Mouse (Mus musculus): Measurements from ENCODE around the gene Carns1. TPM values are rescaled to one million over a fixed set of nuclear protein-coding genes. Genes with fewer than 3 reads are reported as not detected.

Gene Carns1
- polyA plus RNA-seq, 1 experiment = 2.5 TPM

- Histone ChIP-seq H3K4me1 (ENCODE audit: control insufficient read depth, insufficient read depth, low read length) (peaks cover 18% of the 10 kb centered on the region), H3K4me3 (ENCODE audit: control insufficient read depth, low read depth, low read length) (peak within 1 kb of the TSS; percentile 89), H3K27me3 (ENCODE audit: control insufficient read depth, insufficient read depth, low read length) (no peaks in the 10 kb centered on the region), H3K36me3 (ENCODE audit: control insufficient read depth, insufficient read depth, low read length) (no peaks in the 10 kb centered on the region), H3K27ac (ENCODE audit: control insufficient read depth, insufficient read depth, low read depth, low read length) (peak within 1 kb of the TSS; percentile 33; the same call in 1 of the 2 replicates)
- TF ChIP-seq CTCF (IDR thresholded peaks at IDR 0.05; ENCODE audit: control insufficient read depth, insufficient read depth, insufficient replicate concordance, low read depth, low read length) (no peak), POLR2A (IDR thresholded peaks at IDR 0.05; ENCODE audit: control insufficient read depth, low read depth, low read length) (peak; percentile 59; the same call in 1 of the 2 replicates)
Observed at GRCm38 (mm10) chr19:4201291-4201909, 26.1 kb upstream of the Carns1 start, which contains the start of gene Rad9a. Rad9a (minus strand) TSS chr19:4201662.

DNA sequence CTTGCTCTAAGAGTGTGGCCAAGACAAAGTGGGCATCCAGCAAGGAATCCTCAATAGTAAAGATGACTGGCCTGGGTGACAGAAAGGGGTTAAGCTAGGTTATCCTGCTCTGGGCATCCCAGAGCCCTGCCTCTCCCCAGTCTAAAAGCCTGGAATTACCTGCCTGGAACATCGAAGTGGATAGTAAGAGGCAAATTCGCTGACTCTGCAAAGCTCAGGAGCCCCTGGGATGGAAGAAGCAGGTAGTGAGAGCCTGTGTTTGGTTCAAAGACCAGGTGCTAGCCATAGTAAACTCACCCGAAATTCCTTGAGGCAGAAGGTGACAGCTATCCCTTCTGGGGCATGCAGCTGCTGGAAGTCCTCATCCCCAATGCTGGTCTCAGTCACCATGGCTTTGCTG, 21.9 kb upstream of the Carns1 start:
- Histone ChIP-seq H3K4me3 (ENCODE audit: control insufficient read depth, low read depth, low read length) (no peak overlapping the region), H3K36me3 (ENCODE audit: control insufficient read depth, insufficient read depth, low read length) (no peaks in the 10 kb centered on the region), H3K27ac (ENCODE audit: control insufficient read depth, insufficient read depth, low read depth, low read length) (no peak overlapping the region), H3K27me3 (ENCODE audit: control insufficient read depth, insufficient read depth, low read length) (no peaks in the 10 kb centered on the region), H3K4me1 (ENCODE audit: control insufficient read depth, insufficient read depth, low read length) (peaks cover 22% of the 10 kb centered on the region)
- TF ChIP-seq CTCF (IDR thresholded peaks at IDR 0.05; ENCODE audit: control insufficient read depth, insufficient read depth, insufficient replicate concordance, low read depth, low read length) (no peak), POLR2A (IDR thresholded peaks at IDR 0.05; ENCODE audit: control insufficient read depth, low read depth, low read length) (no peak)

DNA sequence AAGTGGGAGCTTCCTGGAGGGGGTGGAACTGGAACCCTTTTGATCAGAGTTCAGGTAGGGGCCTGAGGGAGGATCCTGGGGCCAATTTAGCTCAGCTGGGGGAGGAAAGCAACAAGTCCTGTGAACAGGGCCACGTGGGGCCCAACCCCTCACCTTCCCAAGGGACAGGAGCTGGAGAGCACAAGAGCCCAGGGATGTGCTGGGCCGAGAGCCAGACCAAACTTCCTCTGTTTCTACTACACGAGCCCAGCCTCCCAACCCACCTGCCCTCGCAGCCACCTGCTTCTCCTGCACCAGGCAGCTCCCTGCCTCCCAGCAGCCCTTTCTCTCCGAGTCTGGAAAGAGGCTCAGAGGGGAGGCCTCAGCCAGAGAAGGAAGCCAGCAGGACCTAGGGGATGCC, 21.3 kb upstream of the Carns1 start:
- Histone ChIP-seq H3K27me3 (ENCODE audit: control insufficient read depth, insufficient read depth, low read length) (no peaks in the 10 kb centered on the region), H3K27ac (ENCODE audit: control insufficient read depth, insufficient read depth, low read depth, low read length) (no peak overlapping the region), H3K36me3 (ENCODE audit: control insufficient read depth, insufficient read depth, low read length) (no peaks in the 10 kb centered on the region), H3K4me1 (ENCODE audit: control insufficient read depth, insufficient read depth, low read length) (peaks cover 16% of the 10 kb centered on the region), H3K4me3 (ENCODE audit: control insufficient read depth, low read depth, low read length) (no peak overlapping the region)
- no peak for TF ChIP-seq CTCF (IDR thresholded peaks at IDR 0.05; ENCODE audit: control insufficient read depth, insufficient read depth, insufficient replicate concordance, low read depth, low read length)
- no peak for TF ChIP-seq POLR2A (IDR thresholded peaks at IDR 0.05; ENCODE audit: control insufficient read depth, low read depth, low read length)

GRCm38 (mm10) chr19:4196048-4196447, 20.8 kb upstream of the Carns1 start:
- no peaks in the 10 kb centered on the region for H3K27me3 ChIP-seq (ENCODE audit: control insufficient read depth, insufficient read depth, low read length)
- TF ChIP-seq POLR2A (IDR thresholded peaks at IDR 0.05; ENCODE audit: control insufficient read depth, low read depth, low read length) (no peak), CTCF (IDR thresholded peaks at IDR 0.05; ENCODE audit: control insufficient read depth, insufficient read depth, insufficient replicate concordance, low read depth, low read length) (no peak)
- no peak overlapping the region for H3K27ac ChIP-seq (ENCODE audit: control insufficient read depth, insufficient read depth, low read depth, low read length)
- peaks cover 12% of the 10 kb centered on the region for H3K4me1 ChIP-seq (ENCODE audit: control insufficient read depth, insufficient read depth, low read length)
- no peak overlapping the region for H3K4me3 ChIP-seq (ENCODE audit: control insufficient read depth, low read depth, low read length)
- H3K36me3 ChIP-seq (ENCODE audit: control insufficient read depth, insufficient read depth, low read length) = no peaks in the 10 kb centered on the region

GRCm38 (mm10) chr19:4194776-4195650, 19.7 kb upstream of the Carns1 start:
- Histone ChIP-seq H3K27ac (ENCODE audit: control insufficient read depth, insufficient read depth, low read depth, low read length) (no peak overlapping the region), H3K36me3 (ENCODE audit: control insufficient read depth, insufficient read depth, low read length) (no peaks in the 10 kb centered on the region), H3K4me3 (ENCODE audit: control insufficient read depth, low read depth, low read length) (no peak overlapping the region), H3K27me3 (ENCODE audit: control insufficient read depth, insufficient read depth, low read length) (no peaks in the 10 kb centered on the region), H3K4me1 (ENCODE audit: control insufficient read depth, insufficient read depth, low read length) (peaks cover 11% of the 10 kb centered on the region)
- TF ChIP-seq POLR2A (IDR thresholded peaks at IDR 0.05; ENCODE audit: control insufficient read depth, low read depth, low read length) (no peak), CTCF (IDR thresholded peaks at IDR 0.05; ENCODE audit: control insufficient read depth, insufficient read depth, insufficient replicate concordance, low read depth, low read length) (no peak)

GRCm38 (mm10) chr19:4194021-4194724, 18.9 kb upstream of the Carns1 start:
- Histone ChIP-seq H3K4me3 (ENCODE audit: control insufficient read depth, low read depth, low read length) (no peak overlapping the region), H3K27ac (ENCODE audit: control insufficient read depth, insufficient read depth, low read depth, low read length) (no peak overlapping the region), H3K27me3 (ENCODE audit: control insufficient read depth, insufficient read depth, low read length) (no peaks in the 10 kb centered on the region), H3K4me1 (ENCODE audit: control insufficient read depth, insufficient read depth, low read length) (peaks cover 11% of the 10 kb centered on the region), H3K36me3 (ENCODE audit: control insufficient read depth, insufficient read depth, low read length) (no peaks in the 10 kb centered on the region)
- TF ChIP-seq CTCF (IDR thresholded peaks at IDR 0.05; ENCODE audit: control insufficient read depth, insufficient read depth, insufficient replicate concordance, low read depth, low read length) (no peak), POLR2A (IDR thresholded peaks at IDR 0.05; ENCODE audit: control insufficient read depth, low read depth, low read length) (no peak)

DNA sequence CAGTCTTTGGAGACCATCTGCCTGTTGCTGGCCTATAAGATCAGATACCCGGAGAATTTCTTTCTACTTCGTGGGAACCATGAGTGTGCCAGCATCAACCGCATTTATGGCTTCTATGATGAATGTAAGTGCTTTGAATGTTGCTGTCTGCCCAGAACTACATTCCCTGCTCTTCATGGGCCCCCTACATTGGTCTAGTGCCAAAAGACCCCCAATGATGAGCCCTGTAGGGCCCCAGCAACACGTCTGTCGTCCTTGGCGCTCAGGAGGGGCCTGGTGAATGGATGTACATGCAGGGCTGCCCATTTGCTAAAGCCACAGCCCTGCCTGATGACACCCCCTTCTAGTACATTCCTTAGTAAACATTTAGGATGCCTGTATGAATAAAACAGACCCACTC, 17.9 kb upstream of the Carns1 start:
- Histone ChIP-seq H3K4me3 (ENCODE audit: control insufficient read depth, low read depth, low read length) (no peak overlapping the region), H3K4me1 (ENCODE audit: control insufficient read depth, insufficient read depth, low read length) (peaks cover 11% of the 10 kb centered on the region), H3K36me3 (ENCODE audit: control insufficient read depth, insufficient read depth, low read length) (no peaks in the 10 kb centered on the region), H3K27me3 (ENCODE audit: control insufficient read depth, insufficient read depth, low read length) (no peaks in the 10 kb centered on the region), H3K27ac (ENCODE audit: control insufficient read depth, insufficient read depth, low read depth, low read length) (no peak overlapping the region)
- TF ChIP-seq CTCF (IDR thresholded peaks at IDR 0.05; ENCODE audit: control insufficient read depth, insufficient read depth, insufficient replicate concordance, low read depth, low read length) (no peak), POLR2A (IDR thresholded peaks at IDR 0.05; ENCODE audit: control insufficient read depth, low read depth, low read length) (no peak)

All from testis, adult 2 months (tissue).